Mouse (Mus musculus): ENCODE measurements at regions not wholly inside any gene's neighbourhood (a gene's known extent, or its start where the extent isn't known, plus 50 kb on each side); places are given as distances from the start of the nearest gene placed in this dataset.

- no peak for TF ChIP-seq CTCF (IDR thresholded peaks at IDR 0.05; ENCODE audit: low read depth, low read length)
- TF ChIP-seq POLR2A (IDR thresholded peaks at IDR 0.05; ENCODE audit: borderline replicate concordance, low read depth, low read length) = no peak
Measured at GRCm38 (mm10) chr2:128521701-128522443, 69.1 kb upstream of the Spdye4c start.

All from bone marrow macrophage, adult 2 months (primary cell).